Mouse (Mus musculus): ENCODE results near the gene Omp. TPM values are rescaled to one million over a fixed set of nuclear protein-coding genes. Genes with fewer than 3 reads are reported as not detected.

Gene Omp
- polyA plus RNA-seq, 1 experiment from 2014 or later, result 0.19 TPM

GRCm38 (mm10) chr7:98117012-98117660 is 28.2 kb downstream of the Omp start:
- H3K27me3 ChIP-seq, result peaks cover 13% of the 10 kb centered on the region
- no peak overlapping the region for H3K4me3 ChIP-seq (replicated peaks)
- ATAC-seq (ENCODE audit: insufficient number of reproducible peaks, insufficient read depth, low FRiP score, low TSS enrichment, low read depth), result no peak
- no peaks in the 10 kb centered on the region for H3K36me3 ChIP-seq
- H3K4me2 ChIP-seq, result no peak overlapping the region
- no peak overlapping the region for H3K9ac ChIP-seq (replicated peaks)
- 67% methylated on average over 11 of the region's 11 CpGs for WGBS
- H3K27ac ChIP-seq, result 0 out of 2 replicates have a peak overlapping the region, but pooled peaks have one; percentile 12
- no peaks in the 10 kb centered on the region for H3K9me3 ChIP-seq
- 0 out of 2 replicates have a peak, but pooled peaks cover 9% of the 10 kb centered on the region for H3K4me1 ChIP-seq (replicated peaks)

- Histone ChIP-seq H3K4me3 (replicated peaks) (no peak overlapping the region), H3K9ac (replicated peaks) (no peak overlapping the region), H3K4me2 (no peak overlapping the region), H3K27me3 (peaks cover 34% of the 10 kb centered on the region), H3K9me3 (no peaks in the 10 kb centered on the region), H3K27ac (no peak overlapping the region), H3K4me1 (replicated peaks) (peaks cover 14% of the 10 kb centered on the region), H3K36me3 (no peaks in the 10 kb centered on the region)
- ATAC-seq (ENCODE audit: insufficient number of reproducible peaks, insufficient read depth, low FRiP score, low TSS enrichment, low read depth), result no peak
- WGBS, result 79% methylated on average over 6 of the region's 6 CpGs
Measured at GRCm38 (mm10) chr7:98114656-98115055, 30.6 kb downstream of the Omp start.

- Histone ChIP-seq H3K9ac (replicated peaks) (peak overlapping the region; percentile 67), H3K4me2 (peak overlapping the region; percentile 73), H3K9me3 (no peaks in the 10 kb centered on the region), H3K27ac (no peak overlapping the region), H3K4me3 (replicated peaks) (peak overlapping the region; percentile 39), H3K36me3 (no peaks in the 10 kb centered on the region), H3K4me1 (replicated peaks) (peaks cover 10% of the 10 kb centered on the region), H3K27me3 (peaks cover 34% of the 10 kb centered on the region)
- 0 out of 2 replicates have a peak, but pooled peaks have one; percentile 29 for ATAC-seq (ENCODE audit: insufficient number of reproducible peaks, insufficient read depth, low FRiP score, low TSS enrichment, low read depth)
- WGBS, result 4% methylated on average over 25 of the region's 25 CpGs
Measured at GRCm38 (mm10) chr7:98111233-98111632, 34.1 kb downstream of the Omp start.

GRCm38 (mm10) chr7:98109771-98110170 is 35.5 kb downstream of the Omp start:
- Histone ChIP-seq H3K36me3 (no peaks in the 10 kb centered on the region), H3K27me3 (peaks cover 34% of the 10 kb centered on the region), H3K9me3 (no peaks in the 10 kb centered on the region), H3K4me1 (replicated peaks) (peaks cover 10% of the 10 kb centered on the region), H3K4me2 (no peak overlapping the region), H3K4me3 (replicated peaks) (no peak overlapping the region), H3K27ac (no peak overlapping the region), H3K9ac (replicated peaks) (no peak overlapping the region)
- 77% methylated on average over 4 of the region's 4 CpGs for WGBS
- ATAC-seq (ENCODE audit: insufficient number of reproducible peaks, insufficient read depth, low FRiP score, low TSS enrichment, low read depth), result no peak

GRCm38 (mm10) chr7:98108636-98109430 is 36.5 kb downstream of the Omp start:
- Histone ChIP-seq H3K4me3 (replicated peaks) (no peak overlapping the region), H3K4me2 (no peak overlapping the region), H3K9me3 (no peaks in the 10 kb centered on the region), H3K27ac (no peak overlapping the region), H3K9ac (replicated peaks) (no peak overlapping the region), H3K36me3 (no peaks in the 10 kb centered on the region), H3K4me1 (replicated peaks) (peaks cover 10% of the 10 kb centered on the region), H3K27me3 (peaks cover 34% of the 10 kb centered on the region)
- 82% methylated on average over 16 of the region's 16 CpGs for WGBS
- no peak for ATAC-seq (ENCODE audit: insufficient number of reproducible peaks, insufficient read depth, low FRiP score, low TSS enrichment, low read depth)

GRCm38 (mm10) chr7:98106272-98106671 is 39.0 kb downstream of the Omp start:
- Histone ChIP-seq H3K9ac (replicated peaks) (no peak overlapping the region), H3K4me3 (replicated peaks) (no peak overlapping the region), H3K27me3 (peaks cover 16% of the 10 kb centered on the region), H3K9me3 (no peaks in the 10 kb centered on the region), H3K4me1 (replicated peaks) (peaks cover 12% of the 10 kb centered on the region), H3K36me3 (no peaks in the 10 kb centered on the region), H3K4me2 (no peak overlapping the region), H3K27ac (no peak overlapping the region)
- no peak for ATAC-seq (ENCODE audit: insufficient number of reproducible peaks, insufficient read depth, low FRiP score, low TSS enrichment, low read depth)
- WGBS, result 82% methylated on average over 7 of the region's 7 CpGs

GRCm38 (mm10) chr7:98104481-98105435 is 40.5 kb downstream of the Omp start:
- H3K9ac ChIP-seq (replicated peaks), result no peak overlapping the region

GRCm38 (mm10) chr7:98103942-98104292 is 41.4 kb downstream of the Omp start:
- H3K4me1 ChIP-seq (replicated peaks), result 0 out of 2 replicates have a peak, but pooled peaks cover 6% of the 10 kb centered on the region
- WGBS, result 75% methylated on average over 5 of the region's 5 CpGs
- H3K4me2 ChIP-seq, result no peak overlapping the region
- H3K9ac ChIP-seq (replicated peaks), result no peak overlapping the region
- no peak overlapping the region for H3K4me3 ChIP-seq (replicated peaks)
- H3K27me3 ChIP-seq, result no peaks in the 10 kb centered on the region
- H3K36me3 ChIP-seq, result no peaks in the 10 kb centered on the region
- no peaks in the 10 kb centered on the region for H3K9me3 ChIP-seq
- ATAC-seq (ENCODE audit: insufficient number of reproducible peaks, insufficient read depth, low FRiP score, low TSS enrichment, low read depth), result no peak
- H3K27ac ChIP-seq, result no peak overlapping the region; the same call in 1 of the 2 replicates

More at GRCm38 (mm10) chr7:98104481-98105435, 40.5 kb downstream of the Omp start:
- Histone ChIP-seq H3K4me2 (no peak overlapping the region), H3K9me3 (no peaks in the 10 kb centered on the region), H3K27ac (peak overlapping the region; percentile 35; the same call in 1 of the 2 replicates), H3K4me1 (replicated peaks) (0 out of 2 replicates have a peak, but pooled peaks cover 6% of the 10 kb centered on the region), H3K27me3 (peaks cover under 1% of the 10 kb centered on the region; the same call in 1 of the 2 replicates), H3K36me3 (no peaks in the 10 kb centered on the region), H3K4me3 (replicated peaks) (no peak overlapping the region)
- ATAC-seq (ENCODE audit: insufficient number of reproducible peaks, insufficient read depth, low FRiP score, low TSS enrichment, low read depth), result no peak
- WGBS, result 64% methylated on average over 16 of the region's 16 CpGs

GRCm38 (mm10) chr7:98103002-98103941 is 42.0 kb downstream of the Omp start:
- Histone ChIP-seq H3K36me3 (no peaks in the 10 kb centered on the region; the same call in 1 of the 2 replicates), H3K4me3 (replicated peaks) (peak overlapping the region; percentile 29), H3K27ac (peak overlapping the region; percentile 19; the same call in 1 of the 2 replicates), H3K9me3 (no peaks in the 10 kb centered on the region), H3K4me1 (replicated peaks) (0 out of 2 replicates have a peak, but pooled peaks cover 6% of the 10 kb centered on the region), H3K27me3 (no peaks in the 10 kb centered on the region), H3K9ac (replicated peaks) (no peak overlapping the region; the same call in 1 of the 2 replicates), H3K4me2 (peak overlapping the region; percentile 54)
- ATAC-seq (ENCODE audit: insufficient number of reproducible peaks, insufficient read depth, low FRiP score, low TSS enrichment, low read depth), result no peak
- WGBS, result 14% methylated on average over 24 of the region's 26 CpGs

GRCm38 (mm10) chr7:98102488-98102887 is 42.8 kb downstream of the Omp start:
- 0 out of 2 replicates have a peak, but pooled peaks cover 2% of the 10 kb centered on the region for H3K9me3 ChIP-seq
- H3K9ac ChIP-seq (replicated peaks), result no peak overlapping the region; the same call in 1 of the 2 replicates
- 0 out of 2 replicates have a peak overlapping the region, but pooled peaks have one; percentile 19 for H3K27ac ChIP-seq
- H3K27me3 ChIP-seq, result no peaks in the 10 kb centered on the region
- ATAC-seq (ENCODE audit: insufficient number of reproducible peaks, insufficient read depth, low FRiP score, low TSS enrichment, low read depth), result no peak
- H3K4me1 ChIP-seq (replicated peaks), result 0 out of 2 replicates have a peak, but pooled peaks cover 6% of the 10 kb centered on the region
- WGBS, result 91% methylated on average over 11 of the region's 11 CpGs
- H3K4me3 ChIP-seq (replicated peaks), result no peak overlapping the region
- peaks cover 6% of the 10 kb centered on the region for H3K36me3 ChIP-seq
- H3K4me2 ChIP-seq, result peak overlapping the region; percentile 54

Data from limb, embryonic 12.5 days (tissue).